ENCODE assay signal across 23 mouse cellular contexts in genomic region chr13:34951437-34951836, GRCm38 (mm10). TPM values are rescaled to one million over a fixed set of nuclear protein-coding genes. Genes with fewer than 3 reads are reported as not detected.
DNase-seq lines count a peak whose midpoint lies in the region; ATAC-seq and TF ChIP-seq lines count a peak whose summit lies in the region.
"Not testable (repeated sequence)": the region's sequence is repeated elsewhere in the genome, so short reads cannot be mapped to it uniquely, and the experiment has no call there.
"Had no signal": no experiment of that assay in that cellular context is flagged by ENCODE, and none has a peak within 500 bp of the region (broad histone marks: within the 10 kb centered on the region; RNA-seq: fewer than 3 reads in every experiment).

No protein-coding gene starts in this region.

- 39% methylated on average over 2 of the region's 2 CpGs for whole genome bisulfite sequencing in liver, embryonic 12.5 days (ENCODE audit: insufficient replicate concordance)
- WGBS in liver, embryonic 14.5 days (ENCODE audit: insufficient replicate concordance) = 27% methylated on average over 2 of the region's 2 CpGs

- H3K4me1 ChIP-seq in liver, embryonic 12.5 days; liver, embryonic 14.5 days (replicated peaks; ENCODE audit: control insufficient read depth in 2 of 2, insufficient read depth in 2 of 2, low read length in 1 of 2): not testable (repeated sequence)

- H3K4me2 ChIP-seq in liver, embryonic 12.5 days; liver, embryonic 14.5 days (ENCODE audit: low read depth): not testable (repeated sequence)

- not testable (repeated sequence) for H3K36me3 ChIP-seq in liver, embryonic 12.5 days; liver, embryonic 14.5 days (replicated peaks; ENCODE audit: control insufficient read depth, insufficient read depth, low read depth)

- not testable (repeated sequence) for TF ChIP-seq EP300 in liver, embryonic 14.5 days (IDR thresholded peaks at IDR 0.05; ENCODE audit: low read depth)

- H3K9me3 ChIP-seq in liver, embryonic 12.5 days (replicated peaks); liver, embryonic 14.5 days (ENCODE audit: control insufficient read depth, low read length): not testable (repeated sequence)

- TF ChIP-seq CTCF in liver, embryonic 14.5 days (IDR thresholded peaks at IDR 0.05; ENCODE audit: low read depth) = not testable (repeated sequence)

- not testable (repeated sequence) for H3K4me3 ChIP-seq in liver, embryonic 12.5 days; liver, embryonic 14.5 days (ENCODE audit: insufficient read depth in 1 of 2, low read depth in 2 of 2, low read length in 2 of 2)

- not testable (repeated sequence) for H3K9ac ChIP-seq in liver, embryonic 12.5 days; liver, embryonic 14.5 days (replicated peaks)

- not testable (repeated sequence) for H3K27me3 ChIP-seq in liver, embryonic 12.5 days (replicated peaks); liver, embryonic 14.5 days (ENCODE audit: control insufficient read depth, insufficient read depth, low read length)

- ATAC-seq in granulocyte monocyte progenitor cell, adult 5-6 weeks (replicated peaks; ENCODE audit: poor library complexity, severe bottlenecking) = peak; percentile 99
- ATAC-seq in liver, embryonic 12.5 days = peak; percentile 67
- peak; percentile 33; the same call in 1 of the 2 replicates for ATAC-seq in liver, embryonic 14.5 days (ENCODE audit: insufficient read depth)
- ATAC-seq in megakaryocyte, adult 5-6 weeks (ENCODE audit: poor library complexity, severe bottlenecking) = peak; percentile 99
- peak; percentile 94 for ATAC-seq in megakaryocyte-erythroid progenitor cell, adult 5-6 weeks (replicated peaks; ENCODE audit: low FRiP score, low TSS enrichment, poor library complexity, severe bottlenecking)
- ATAC-seq in neutrophil, adult 5-6 weeks (ENCODE audit: extremely low read depth, insufficient number of reproducible peaks, low FRiP score, poor library complexity, severe bottlenecking) = 0 out of 2 replicates have a peak, but pooled peaks have one; percentile 26

- H3K27ac ChIP-seq in liver, embryonic 12.5 days; liver, embryonic 14.5 days: not testable (repeated sequence)

- peak; percentile 29 for DNase-seq in 416B (ENCODE audit: low read depth)
- DNase-seq in MEL-GATA-1-ER (ENCODE audit: extremely low read depth, low read depth) = peak; percentile 38
- DNase-seq in liver, embryonic 14.5 days (ENCODE audit: low read depth in 3 of 3, low spot score in 3 of 3) = not testable (repeated sequence)

RNA-seq across cellular contexts. Expression of gene Eci3, which starts 12.2 kb away (rescaled TPM):
- total RNA-seq in granulocyte monocyte progenitor cell, adult 5-6 weeks (2014; fragmentation: Nextera tagmentation) = not detected in 2 replicates
- total RNA-seq in granulocyte monocyte progenitor cell, adult 5-6 weeks (2017) = not detected in 2 replicates
- 0.17 TPM in 1 of 2 replicates, not detected in the other for polyA plus RNA-seq in liver, embryonic 12.5 days (2016; fragmentation: Nextera tagmentation; extraction: Ambion mirVana)
- polyA plus RNA-seq in liver, embryonic 14.5 days (2012; rRNA removed) = 0.03 and 0.06 TPM in 2 replicates
- 0.21 TPM in 1 of 2 replicates, not detected in the other for polyA plus RNA-seq in liver, embryonic 14.5 days (2014; fragmentation: Nextera tagmentation; extraction: Ambion mirVana)
- total RNA-seq in megakaryocyte, adult 5-6 weeks (2015) = not detected in 2 replicates
- total RNA-seq in megakaryocyte, adult 5-6 weeks (2017) = not detected in 2 replicates
- not detected in 2 replicates for total RNA-seq in megakaryocyte-erythroid progenitor cell, adult 5-6 weeks (2014; fragmentation: Nextera tagmentation)
- total RNA-seq in megakaryocyte-erythroid progenitor cell, adult 5-6 weeks (2017) = not detected in 2 replicates
- total RNA-seq in neutrophil, adult 5-6 weeks (2017) = not detected in 2 replicates
- total RNA-seq: forebrain, postnatal 0 days had no signal
- polyA plus RNA-seq: C2C12; cortical plate, adult 2 months; forebrain, embryonic 13.5 days had no signal

RNA-seq across cellular contexts. Expression of gene 4933417A18Rik, which starts 27.2 kb away (rescaled TPM):
- total RNA-seq in granulocyte monocyte progenitor cell, adult 5-6 weeks (2014; fragmentation: Nextera tagmentation) = not detected in 2 replicates
- total RNA-seq in granulocyte monocyte progenitor cell, adult 5-6 weeks (2017) = not detected in 2 replicates
- polyA plus RNA-seq in liver, embryonic 12.5 days (2016; fragmentation: Nextera tagmentation; extraction: Ambion mirVana) = not detected in 2 replicates
- not detected in 2 replicates for polyA plus RNA-seq in liver, embryonic 14.5 days (2012; rRNA removed)
- polyA plus RNA-seq in liver, embryonic 14.5 days (2014; fragmentation: Nextera tagmentation; extraction: Ambion mirVana) = not detected in 2 replicates
- total RNA-seq in megakaryocyte, adult 5-6 weeks (2015) = not detected in 2 replicates
- total RNA-seq in megakaryocyte, adult 5-6 weeks (2017) = not detected in 2 replicates
- not detected in 2 replicates for total RNA-seq in megakaryocyte-erythroid progenitor cell, adult 5-6 weeks (2014; fragmentation: Nextera tagmentation)
- total RNA-seq in megakaryocyte-erythroid progenitor cell, adult 5-6 weeks (2017) = not detected in 2 replicates
- total RNA-seq in neutrophil, adult 5-6 weeks (2017) = not detected in 2 replicates
- total RNA-seq: adrenal gland, adult 2 months; adrenal gland, postnatal 10 days; adrenal gland, postnatal 25 days; adrenal gland, postnatal 4 days; ES-E14; forebrain, postnatal 0 days had no signal
- polyA plus RNA-seq: adrenal gland, adult 2 months; brain, embryonic 14.5 days; C2C12; cortical plate, adult 2 months; embryonic facial prominence, embryonic 10.5 days; embryonic facial prominence, embryonic 12.5 days; embryonic facial prominence, embryonic 14.5 days; forebrain, embryonic 11.5 days; forebrain, embryonic 13.5 days; forebrain, embryonic 15.5 days; forebrain, postnatal 0 days had no signal

RNA-seq across cellular contexts. Expression of gene Fam217a, which starts 27.3 kb away (rescaled TPM):
- not detected in 2 replicates for total RNA-seq in granulocyte monocyte progenitor cell, adult 5-6 weeks (2014; fragmentation: Nextera tagmentation)
- not detected in 2 replicates for total RNA-seq in granulocyte monocyte progenitor cell, adult 5-6 weeks (2017)
- polyA plus RNA-seq in liver, embryonic 12.5 days (2016; fragmentation: Nextera tagmentation; extraction: Ambion mirVana) = 0.51 and 0.66 TPM in 2 replicates
- 0.08 and 0.17 TPM in 2 replicates for polyA plus RNA-seq in liver, embryonic 14.5 days (2012; rRNA removed)
- 0.09 and 0.24 TPM in 2 replicates for polyA plus RNA-seq in liver, embryonic 14.5 days (2014; fragmentation: Nextera tagmentation; extraction: Ambion mirVana)
- not detected in 2 replicates for total RNA-seq in megakaryocyte, adult 5-6 weeks (2015)
- total RNA-seq in megakaryocyte, adult 5-6 weeks (2017) = not detected in 2 replicates
- 0.77 TPM in 1 of 2 replicates, not detected in the other for total RNA-seq in megakaryocyte-erythroid progenitor cell, adult 5-6 weeks (2014; fragmentation: Nextera tagmentation)
- not detected in 2 replicates for total RNA-seq in megakaryocyte-erythroid progenitor cell, adult 5-6 weeks (2017)
- total RNA-seq in neutrophil, adult 5-6 weeks (2017) = not detected in 2 replicates
- polyA plus RNA-seq: C2C12 had no signal

Comparison
In these comparisons a context has a peak if more than half of its experiments do, and no peak if none do; other contexts are left out.
1. ATAC-seq: peak in every context shown above with its lines; median percentile 99 in granulocyte monocyte progenitor cell, adult 5-6 weeks; 99 in megakaryocyte, adult 5-6 weeks; 94 in megakaryocyte-erythroid progenitor cell, adult 5-6 weeks; 67 in liver, embryonic 12.5 days; 33 in liver, embryonic 14.5 days; 26 in neutrophil, adult 5-6 weeks.